Mouse (Mus musculus) lung, adult 2 months (tissue): ENCODE results near the gene Osbp2.

Experiments
- CTCF ChIP-seq: fragments of 200-500 bp; IDR thresholded peaks from 2 replicates; pipeline ENCODE4 v1.5.1; 2011; ENCODE audit warnings: mild to moderate bottlenecking, low read length, control low read depth; ENCODE audit not compliant: insufficient read depth
- POLR2A ChIP-seq: fragments of 200-500 bp; IDR thresholded peaks from 2 replicates; pipeline ENCODE4 v1.6.1; 2011; ENCODE audit warnings: low read depth, mild to moderate bottlenecking, control low read depth, low read length, borderline replicate concordance; ENCODE audit errors: extremely low read depth

- no peak for TF ChIP-seq CTCF
- TF ChIP-seq POLR2A: no peak
Observed at GRCm38 (mm10) chr11:3895458-3895857, 31.8 kb upstream of the Osbp2 start.
